ENCODE assay signal across 10 mouse cellular contexts in genomic region chr9:56265460-56266199, GRCm38 (mm10).
A peak's percentile ranks its signal among the peaks of the same experiment; 100 is the strongest.
DNase-seq lines count a peak whose midpoint lies in the region.
"Had no signal": no experiment of that assay in that cellular context is flagged by ENCODE, and none has a peak within 500 bp of the region (broad histone marks: within the 10 kb centered on the region; RNA-seq: fewer than 3 reads in every experiment).

No protein-coding gene starts in this region.

- peak overlapping the region; percentile 69 for H3K27ac ChIP-seq in brown adipose tissue, adult 24 weeks (replicated peaks; ENCODE audit: low read depth, low read length)
- H3K27ac ChIP-seq: embryonic facial prominence, embryonic 13.5 days; hindbrain, embryonic 13.5 days had no signal

- intact Hi-C loops in left cerebral cortex, postnatal 25 days (cut with DNase I) = loop anchor here (2.0 to 10.0 kb wide), 2 partner anchors 151 to 529 kb away; partner anchors contain the start of gene Lingo1

- no peak overlapping the region for H3K4me3 ChIP-seq in brown adipose tissue, adult 24 weeks (ENCODE audit: insufficient read depth, low read depth, low read length)
- H3K4me3 ChIP-seq: embryonic facial prominence, embryonic 13.5 days; hindbrain, embryonic 13.5 days had no signal

- H3K4me1 ChIP-seq in brown adipose tissue, adult 24 weeks (ENCODE audit: control insufficient read depth, insufficient read depth, insufficient read length, low read length) = peaks cover 7% of the 10 kb centered on the region; the same call in 1 of the 2 replicates
- H3K4me1 ChIP-seq: embryonic facial prominence, embryonic 13.5 days had no signal

- peak; percentile 14 for DNase-seq in adrenal gland, adult 8-10 months
- DNase-seq in adrenal gland, postnatal 10 days = no peak
- peak; percentile 31 for DNase-seq in 3134 (ENCODE audit: extremely low read depth, insufficient read length, low spot score)
- DNase-seq in heart, postnatal 4 days = peak; percentile 21
- no peak for DNase-seq in retina, embryonic 14.5 days (ENCODE audit: low spot score)
- DNase-seq in urinary bladder, adult 18-20 months (ENCODE audit: low spot score in 2 of 2) = no peak
- DNase-seq in left cerebral cortex, postnatal 25 days (ENCODE audit: low spot score in 2 of 2) = no peak

Comparison
In these comparisons a context has a peak if more than half of its experiments do, and no peak if none do; other contexts are left out.
1. DNase-seq: peak in adrenal gland, adult 8-10 months (single experiment), 3134 (single experiment) and heart, postnatal 4 days (single experiment); none in adrenal gland, postnatal 10 days (single experiment), retina, embryonic 14.5 days (single experiment), urinary bladder, adult 18-20 months (0 of 2) and left cerebral cortex, postnatal 25 days (0 of 2).